In genomic region chr1:25828071-25828755, GRCm38 (mm10) we compare ENCODE assay signal across 12 mouse cellular contexts. TPM values are rescaled to one million over a fixed set of nuclear protein-coding genes. Genes with fewer than 3 reads are reported as not detected.
DNase-seq lines count a peak whose midpoint lies in the region; ATAC-seq and TF ChIP-seq lines count a peak whose summit lies in the region.
"Had no signal": no experiment of that assay in that cellular context is flagged by ENCODE, and none has a peak within 500 bp of the region (broad histone marks: within the 10 kb centered on the region; RNA-seq: fewer than 3 reads in every experiment).

No protein-coding gene starts in this region.

- no peak overlapping the region for H3K9ac ChIP-seq in embryonic facial prominence, embryonic 15.5 days

- peak in 1 of 2 experiments; percentile 30 for DNase-seq in layer of hippocampus, adult 2 months (ENCODE audit: low spot score in 2 of 2)
- no peak for DNase-seq in layer of hippocampus, adult 9-10 months (ENCODE audit: low spot score)
- DNase-seq in left cerebral cortex, postnatal 14 days (ENCODE audit: low spot score in 2 of 2), result peak; percentile 56 to 77
- peak; percentile 39 to 45 for DNase-seq in right cerebral cortex, adult 2 months (ENCODE audit: low spot score in 2 of 2)
- no peak for DNase-seq in gastrocnemius, adult 8-10 months (ENCODE audit: low spot score in 2 of 2)
- DNase-seq in ovary, adult 18-20 months (ENCODE audit: low spot score), result no peak
- no peak for DNase-seq in thymus, postnatal 25 days
- DNase-seq: heart, adult 2 months; kidney, postnatal 4 days; lung, postnatal 10 days had no signal

- no peak for TF ChIP-seq CTCF in layer of hippocampus, adult 2 months (conservative IDR thresholded peaks at IDR 0.05)

- intact Hi-C loops in left cerebral cortex, postnatal 14 days (cut with DNase I), result loop anchor here (2.0 to 10.0 kb wide), 3 partner anchors 131 to 316 kb away; no protein-coding TSS in a partner anchor

- H3K4me3 ChIP-seq in layer of hippocampus, adult 2 months, result peak overlapping the region; percentile 75
- H3K4me3 ChIP-seq in embryonic facial prominence, embryonic 15.5 days (replicated peaks), result peak overlapping the region; percentile 56; the same call in 1 of the 2 replicates
- H3K4me3 ChIP-seq: heart, adult 2 months had no signal

- H3K36me3 ChIP-seq in embryonic facial prominence, embryonic 15.5 days, result no peaks in the 10 kb centered on the region

- H3K9me3 ChIP-seq in embryonic facial prominence, embryonic 15.5 days (replicated peaks), result no peaks in the 10 kb centered on the region

- H3K4me2 ChIP-seq in embryonic facial prominence, embryonic 15.5 days (replicated peaks), result no peak overlapping the region; the same call in 1 of the 2 replicates

- 65% methylated on average over 9 of the region's 9 CpGs for WGBS in embryonic facial prominence, embryonic 15.5 days

- ATAC-seq in embryonic facial prominence, embryonic 15.5 days (ENCODE audit: insufficient number of reproducible peaks, low FRiP score, low TSS enrichment, low read depth), result no peak
- ATAC-seq: CD4-positive, CD25-positive, alpha-beta regulatory T cell, adult 4 months had no signal

- peaks cover 46% of the 10 kb centered on the region for H3K27me3 ChIP-seq in embryonic facial prominence, embryonic 15.5 days

- H3K4me1 ChIP-seq in embryonic facial prominence, embryonic 15.5 days, result 0 out of 2 replicates have a peak, but pooled peaks cover 4% of the 10 kb centered on the region

- H3K27ac ChIP-seq in layer of hippocampus, adult 2 months, result peak overlapping the region; percentile 92
- H3K27ac ChIP-seq in embryonic facial prominence, embryonic 15.5 days (replicated peaks), result no peak overlapping the region
- H3K27ac ChIP-seq: heart, adult 2 months had no signal

RNA-seq across cellular contexts. Expression of gene Adgrb3, which starts 1.3 kb away (rescaled TPM):
- total RNA-seq in layer of hippocampus, adult 2 months (2021), result 100 to 1,000 TPM; 111 to 118 TPM
- 1.6 and 2.4 TPM in 2 replicates for polyA plus RNA-seq in embryonic facial prominence, embryonic 15.5 days (2015; fragmentation: Nextera tagmentation; extraction: Ambion mirVana)
- total RNA-seq in left cerebral cortex, postnatal 14 days (2021), result 100 to 1,000 TPM; 122 to 133 TPM
- total RNA-seq in gastrocnemius, adult 8-10 months (2022), result not detected
- total RNA-seq: heart, adult 2 months had no signal
- polyA plus RNA-seq: heart, adult 2 months had no signal

Comparison
In these comparisons a context has a peak if more than half of its experiments do, and no peak if none do; other contexts are left out.
1. DNase-seq: peak in left cerebral cortex, postnatal 14 days (2 of 2) and right cerebral cortex, adult 2 months (2 of 2); none in layer of hippocampus, adult 9-10 months (single experiment), gastrocnemius, adult 8-10 months (0 of 2), ovary, adult 18-20 months (single experiment) and thymus, postnatal 25 days (single experiment).
2. RNA of gene Adgrb3, which starts 1.3 kb away (total RNA-seq): 122 to 133 TPM in left cerebral cortex, postnatal 14 days and 111 to 118 TPM in layer of hippocampus, adult 2 months; not detected in gastrocnemius, adult 8-10 months; every median in the first group is over 100 times any median in the second.